Mouse (Mus musculus): ENCODE measurements around the gene Rab37. TPM values are rescaled to one million over a fixed set of nuclear protein-coding genes. Genes with fewer than 3 reads are reported as not detected.

Rab37 gene
- polyA plus RNA-seq, 1 experiment from 2014 or later = 1.3 TPM

- 19% methylated on average over 12 of the region's 12 CpGs for WGBS
- Histone ChIP-seq H3K27me3 (ENCODE audit: control insufficient read depth, insufficient read depth, low read length) (no peaks in the 10 kb centered on the region), H3K9me3 (ENCODE audit: control insufficient read depth, low read depth, low read length) (no peaks in the 10 kb centered on the region), H3K36me3 (ENCODE audit: control insufficient read depth, insufficient read depth, low read length) (no peaks in the 10 kb centered on the region; the same call in 1 of the 2 replicates), H3K4me3 (ENCODE audit: low read depth, low read length) (no peak overlapping the region), H3K4me1 (ENCODE audit: control insufficient read depth, insufficient read depth, low read length) (peaks cover 23% of the 10 kb centered on the region), H3K4me2 (replicated peaks; ENCODE audit: low read depth, low read length) (no peak overlapping the region), H3K27ac (ENCODE audit: low read length) (no peak overlapping the region), H3K9ac (replicated peaks; ENCODE audit: low read depth, low read length) (no peak overlapping the region)
- no peak for ATAC-seq (ENCODE audit: insufficient number of reproducible peaks, insufficient read depth, low FRiP score, low read depth)
Measured at GRCm38 (mm10) chr11:115181913-115182638, 90.8 kb downstream of the Rab37 start.

- Histone ChIP-seq H3K27me3 (ENCODE audit: control insufficient read depth, insufficient read depth, low read length) (no peaks in the 10 kb centered on the region), H3K9me3 (ENCODE audit: control insufficient read depth, low read depth, low read length) (no peaks in the 10 kb centered on the region), H3K4me2 (replicated peaks; ENCODE audit: low read depth, low read length) (no peak overlapping the region), H3K27ac (ENCODE audit: low read length) (no peak overlapping the region), H3K4me1 (ENCODE audit: control insufficient read depth, insufficient read depth, low read length) (peaks cover 12% of the 10 kb centered on the region), H3K9ac (replicated peaks; ENCODE audit: low read depth, low read length) (no peak overlapping the region), H3K4me3 (ENCODE audit: low read depth, low read length) (no peak overlapping the region), H3K36me3 (ENCODE audit: control insufficient read depth, insufficient read depth, low read length) (no peaks in the 10 kb centered on the region)
- ATAC-seq (ENCODE audit: insufficient number of reproducible peaks, insufficient read depth, low FRiP score, low read depth) = no peak
- 25% methylated on average over 4 of the region's 4 CpGs for WGBS
Measured at GRCm38 (mm10) chr11:115184973-115185372, 93.7 kb downstream of the Rab37 start.

GRCm38 (mm10) chr11:115187224-115187639 is 96.0 kb downstream of the Rab37 start, which contains the start of gene Tmem104:
Gene Tmem104, plus strand, starts transcription at chr11:115187487.
- Histone ChIP-seq H3K4me2 (replicated peaks; ENCODE audit: low read depth, low read length) (peak within 1 kb of the TSS; percentile 61), H3K4me3 (ENCODE audit: low read depth, low read length) (peak within 1 kb of the TSS; percentile 53), H3K36me3 (ENCODE audit: control insufficient read depth, insufficient read depth, low read length) (no peaks in the 10 kb centered on the region), H3K27me3 (ENCODE audit: control insufficient read depth, insufficient read depth, low read length) (no peaks in the 10 kb centered on the region), H3K27ac (ENCODE audit: low read length) (peak within 1 kb of the TSS; percentile 58; the same call in 1 of the 2 replicates), H3K4me1 (ENCODE audit: control insufficient read depth, insufficient read depth, low read length) (peaks cover 12% of the 10 kb centered on the region), H3K9me3 (ENCODE audit: control insufficient read depth, low read depth, low read length) (no peaks in the 10 kb centered on the region), H3K9ac (replicated peaks; ENCODE audit: low read depth, low read length) (peak within 1 kb of the TSS; percentile 43)
- ATAC-seq (ENCODE audit: insufficient number of reproducible peaks, insufficient read depth, low FRiP score, low read depth) = peak; percentile 88
- 1% methylated on average over 39 of the region's 39 CpGs for WGBS

GRCm38 (mm10) chr11:115187693-115188092 is 96.5 kb downstream of the Rab37 start, which contains the start of gene Nat9:
Gene Nat9, minus strand, starts transcription at chr11:115187859.
- no peaks in the 10 kb centered on the region for H3K9me3 ChIP-seq (ENCODE audit: control insufficient read depth, low read depth, low read length)
- H3K27ac ChIP-seq (ENCODE audit: low read length) = peak within 1 kb of the TSS; percentile 58; the same call in 1 of the 2 replicates
- peak within 1 kb of the TSS; percentile 43 for H3K9ac ChIP-seq (replicated peaks; ENCODE audit: low read depth, low read length)
- H3K4me3 ChIP-seq (ENCODE audit: low read depth, low read length) = peak within 1 kb of the TSS; percentile 53
- WGBS = 6% methylated on average over 12 of the region's 12 CpGs
- peak; percentile 2; the same call in 1 of the 2 replicates for ATAC-seq (ENCODE audit: insufficient number of reproducible peaks, insufficient read depth, low FRiP score, low read depth)
- H3K4me1 ChIP-seq (ENCODE audit: control insufficient read depth, insufficient read depth, low read length) = peaks cover 12% of the 10 kb centered on the region
- no peaks in the 10 kb centered on the region for H3K27me3 ChIP-seq (ENCODE audit: control insufficient read depth, insufficient read depth, low read length)
- H3K4me2 ChIP-seq (replicated peaks; ENCODE audit: low read depth, low read length) = peak within 1 kb of the TSS; percentile 61
- no peaks in the 10 kb centered on the region for H3K36me3 ChIP-seq (ENCODE audit: control insufficient read depth, insufficient read depth, low read length)

- Histone ChIP-seq H3K27ac (ENCODE audit: low read length) (no peak overlapping the region), H3K27me3 (ENCODE audit: control insufficient read depth, insufficient read depth, low read length) (no peaks in the 10 kb centered on the region), H3K4me1 (ENCODE audit: control insufficient read depth, insufficient read depth, low read length) (peaks cover 12% of the 10 kb centered on the region), H3K36me3 (ENCODE audit: control insufficient read depth, insufficient read depth, low read length) (no peaks in the 10 kb centered on the region), H3K9me3 (ENCODE audit: control insufficient read depth, low read depth, low read length) (no peaks in the 10 kb centered on the region), H3K4me3 (ENCODE audit: low read depth, low read length) (no peak overlapping the region), H3K9ac (replicated peaks; ENCODE audit: low read depth, low read length) (no peak overlapping the region), H3K4me2 (replicated peaks; ENCODE audit: low read depth, low read length) (peak overlapping the region; percentile 61; the same call in 1 of the 2 replicates)
- ATAC-seq (ENCODE audit: insufficient number of reproducible peaks, insufficient read depth, low FRiP score, low read depth) = no peak
- WGBS = 84% methylated on average over 13 of the region's 13 CpGs
Measured at GRCm38 (mm10) chr11:115188539-115189231, 97.5 kb downstream of the Rab37 start.

- Histone ChIP-seq H3K27ac (ENCODE audit: low read length) (no peak overlapping the region), H3K4me3 (ENCODE audit: low read depth, low read length) (no peak overlapping the region), H3K9me3 (ENCODE audit: control insufficient read depth, low read depth, low read length) (no peaks in the 10 kb centered on the region), H3K27me3 (ENCODE audit: control insufficient read depth, insufficient read depth, low read length) (no peaks in the 10 kb centered on the region), H3K9ac (replicated peaks; ENCODE audit: low read depth, low read length) (no peak overlapping the region), H3K4me2 (replicated peaks; ENCODE audit: low read depth, low read length) (no peak overlapping the region), H3K4me1 (ENCODE audit: control insufficient read depth, insufficient read depth, low read length) (peaks cover 12% of the 10 kb centered on the region), H3K36me3 (ENCODE audit: control insufficient read depth, insufficient read depth, low read length) (no peaks in the 10 kb centered on the region)
- ATAC-seq (ENCODE audit: insufficient number of reproducible peaks, insufficient read depth, low FRiP score, low read depth) = no peak
- WGBS = 87% methylated on average over 6 of the region's 6 CpGs
Measured at GRCm38 (mm10) chr11:115189304-115189703, 98.1 kb downstream of the Rab37 start.

- no peak overlapping the region for H3K9ac ChIP-seq (replicated peaks; ENCODE audit: low read depth, low read length)
- 51% methylated on average over 9 of the region's 9 CpGs for WGBS
- no peak for ATAC-seq (ENCODE audit: insufficient number of reproducible peaks, insufficient read depth, low FRiP score, low read depth)
- no peaks in the 10 kb centered on the region for H3K9me3 ChIP-seq (ENCODE audit: control insufficient read depth, low read depth, low read length)
- no peak overlapping the region for H3K4me3 ChIP-seq (ENCODE audit: low read depth, low read length)
- H3K4me1 ChIP-seq (ENCODE audit: control insufficient read depth, insufficient read depth, low read length) = peaks cover 5% of the 10 kb centered on the region
- H3K27me3 ChIP-seq (ENCODE audit: control insufficient read depth, insufficient read depth, low read length) = no peaks in the 10 kb centered on the region
- no peak overlapping the region for H3K27ac ChIP-seq (ENCODE audit: low read length)
- no peaks in the 10 kb centered on the region for H3K36me3 ChIP-seq (ENCODE audit: control insufficient read depth, insufficient read depth, low read length)
- no peak overlapping the region for H3K4me2 ChIP-seq (replicated peaks; ENCODE audit: low read depth, low read length)
Measured at GRCm38 (mm10) chr11:115192180-115192579, 100.9 kb downstream of the Rab37 start.

- WGBS = 79% methylated on average over 6 of the region's 6 CpGs
- no peak for ATAC-seq (ENCODE audit: insufficient number of reproducible peaks, insufficient read depth, low FRiP score, low read depth)
- no peak overlapping the region for H3K9ac ChIP-seq (replicated peaks; ENCODE audit: low read depth, low read length)
Measured at GRCm38 (mm10) chr11:115194693-115195092, 103.5 kb downstream of the Rab37 start.

More at GRCm38 (mm10) chr11:115194693-115195092, 103.5 kb downstream of the Rab37 start:
- H3K4me2 ChIP-seq (replicated peaks; ENCODE audit: low read depth, low read length) = no peak overlapping the region
- H3K4me1 ChIP-seq (ENCODE audit: control insufficient read depth, insufficient read depth, low read length) = no peaks in the 10 kb centered on the region
- no peaks in the 10 kb centered on the region for H3K9me3 ChIP-seq (ENCODE audit: control insufficient read depth, low read depth, low read length)
- no peak overlapping the region for H3K4me3 ChIP-seq (ENCODE audit: low read depth, low read length)
- H3K36me3 ChIP-seq (ENCODE audit: control insufficient read depth, insufficient read depth, low read length) = no peaks in the 10 kb centered on the region
- no peak overlapping the region for H3K27ac ChIP-seq (ENCODE audit: low read length)
- H3K27me3 ChIP-seq (ENCODE audit: control insufficient read depth, insufficient read depth, low read length) = no peaks in the 10 kb centered on the region

Data from stomach, embryonic 14.5 days (tissue).